Mouse (Mus musculus) urinary bladder, adult 18-20 months (tissue): ENCODE measurements around the gene Emg1.
A peak's percentile ranks its signal among the peaks of the same experiment; 100 is the strongest.

Experiments used
- DNase-seq, 2 experiments: peaks; one replicate each; pipeline ENCODE4 v3.0.0; 2022; ENCODE audit warnings: low spot score in 2 of 2, mixed read lengths in 2 of 2

Gene Emg1

GRCm38 (mm10) chr6:124711824-124712782, at the start of gene Emg1, which contains the start of gene Phb2:
Gene Emg1, minus strand, starts transcription at chr6:124712178.
Gene Phb2, plus strand, starts transcription at chr6:124712336.
- peak; percentile 96 to 97 for DNase-seq

GRCm38 (mm10) chr6:124759259-124759658, 47.3 kb upstream of the Emg1 start:
- DNase-seq: peak; percentile 74 to 76

GRCm38 (mm10) chr6:124758849-124759232, 46.9 kb upstream of the Emg1 start:
- DNase-seq: no peak

GRCm38 (mm10) chr6:124757909-124758848, 46.2 kb upstream of the Emg1 start:
- no peak for DNase-seq

GRCm38 (mm10) chr6:124757351-124757880, 45.4 kb upstream of the Emg1 start:
- DNase-seq: no peak

- peak; percentile 73 to 82 for DNase-seq
Observed at GRCm38 (mm10) chr6:124756652-124757350, 44.8 kb upstream of the Emg1 start.

- peak; percentile 59 to 72 for DNase-seq
Observed at GRCm38 (mm10) chr6:124755831-124756595, 44.0 kb upstream of the Emg1 start, which contains the start of the genes Gm45234 and Atn1. Gene Gm45234, minus strand, starts transcription at chr6:124756021. Gene Atn1, minus strand, starts transcription at chr6:124756524.

- no peak for DNase-seq
Observed at GRCm38 (mm10) chr6:124755306-124755705, 43.3 kb upstream of the Emg1 start.

GRCm38 (mm10) chr6:124753861-124754260, 41.9 kb upstream of the Emg1 start:
- no peak for DNase-seq

- no peak for DNase-seq
Observed at GRCm38 (mm10) chr6:124750405-124750804, 38.4 kb upstream of the Emg1 start.

GRCm38 (mm10) chr6:124746654-124747632, 35.0 kb upstream of the Emg1 start:
- no peak for DNase-seq

- no peak for DNase-seq
Observed at GRCm38 (mm10) chr6:124746296-124746605, 34.3 kb upstream of the Emg1 start.

GRCm38 (mm10) chr6:124745490-124746295, 33.7 kb upstream of the Emg1 start:
- DNase-seq: peak; percentile 88 to 90

- no peak for DNase-seq
Observed at GRCm38 (mm10) chr6:124744755-124745321, 32.9 kb upstream of the Emg1 start.

GRCm38 (mm10) chr6:124743647-124744046, 31.7 kb upstream of the Emg1 start:
- no peak for DNase-seq

- no peak for DNase-seq
Observed at GRCm38 (mm10) chr6:124742839-124743514, 31.0 kb upstream of the Emg1 start.

GRCm38 (mm10) chr6:124741842-124742241, 29.9 kb upstream of the Emg1 start:
- DNase-seq: no peak
